Mouse (Mus musculus) brain, embryonic 14.5 days (tissue): ENCODE data around the gene Fbxo42.

Source experiments
- CTCF ChIP-seq: fragments of 200-500 bp; IDR thresholded peaks from 2 replicates; pipeline ENCODE4 v1.5.1; 2012; ENCODE audit warnings: inconsistent platforms, mild to moderate bottlenecking, moderate library complexity, borderline replicate concordance; ENCODE audit not compliant: insufficient read depth, insufficient read length; ENCODE audit errors: extremely low read depth
- POLR2A ChIP-seq: fragments of 200-500 bp; IDR thresholded peaks from 2 replicates; pipeline ENCODE4 v1.6.1; 2012; ENCODE audit warnings: mild to moderate bottlenecking, inconsistent platforms, borderline replicate concordance; ENCODE audit not compliant: poor library complexity, insufficient read depth, insufficient read length, severe bottlenecking; ENCODE audit errors: extremely low read depth

GRCm38 (mm10) chr4:141146491-141147033 lies 1.2 kb upstream of the Fbxo42 start:
- TF ChIP-seq CTCF (no peak), POLR2A (no peak)
